Mouse (Mus musculus): ENCODE data around the gene Msrb2.

Gene Msrb2

DNA sequence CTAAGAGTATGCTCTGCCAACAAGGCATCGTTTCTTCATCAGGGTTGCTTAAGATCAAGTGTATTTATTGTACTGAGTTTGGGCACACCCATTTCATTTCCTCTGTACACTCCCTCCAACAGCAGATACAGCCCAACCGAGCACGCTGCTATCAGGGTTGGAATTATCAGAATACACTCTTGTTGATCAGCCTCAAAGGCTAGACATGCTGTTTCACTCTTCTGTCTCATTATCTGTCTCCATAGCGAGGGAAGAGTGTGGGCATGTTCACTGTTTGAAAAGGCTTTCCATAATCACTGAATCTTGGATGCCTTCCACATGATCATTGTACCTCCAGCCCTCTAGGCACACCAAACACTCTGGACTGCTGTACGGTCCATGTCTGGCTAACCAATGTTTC lies 34.2 kb downstream of the Msrb2 start:
- Histone ChIP-seq H3K27me3 (ENCODE audit: insufficient read depth, low read length) (no peaks in the 10 kb centered on the region), H3K9me3 (ENCODE audit: low read length) (0 out of 2 replicates have a peak, but pooled peaks cover 7% of the 10 kb centered on the region), H3K4me3 (replicated peaks; ENCODE audit: low read length) (no peak overlapping the region), H3K4me1 (replicated peaks; ENCODE audit: low read depth, low read length) (no peaks in the 10 kb centered on the region), H3K36me3 (ENCODE audit: insufficient read depth, low read length) (no peaks in the 10 kb centered on the region)
- no peak for TF ChIP-seq NANOG (IDR thresholded peaks at IDR 0.05; ENCODE audit: borderline replicate concordance, low read length)
- no peak for TF ChIP-seq POU5F1 (IDR thresholded peaks at IDR 0.05; ENCODE audit: borderline replicate concordance, low read length)
- no peak for TF ChIP-seq CTCF (conservative IDR thresholded peaks at IDR 0.05; ENCODE audit: low read length)

- H3K4me3 ChIP-seq (replicated peaks; ENCODE audit: low read length), result no peak overlapping the region
- H3K36me3 ChIP-seq (ENCODE audit: insufficient read depth, low read length), result no peaks in the 10 kb centered on the region
- peaks cover 12% of the 10 kb centered on the region for H3K9me3 ChIP-seq (ENCODE audit: low read length)
- TF ChIP-seq POU5F1 (IDR thresholded peaks at IDR 0.05; ENCODE audit: borderline replicate concordance, low read length) (no peak), CTCF (conservative IDR thresholded peaks at IDR 0.05; ENCODE audit: low read length) (no peak), NANOG (IDR thresholded peaks at IDR 0.05; ENCODE audit: borderline replicate concordance, low read length) (no peak)
- H3K4me1 ChIP-seq (replicated peaks; ENCODE audit: low read depth, low read length), result no peaks in the 10 kb centered on the region
- no peaks in the 10 kb centered on the region for H3K27me3 ChIP-seq (ENCODE audit: insufficient read depth, low read length)
Observed at GRCm38 (mm10) chr2:19406531-19406930, 35.3 kb downstream of the Msrb2 start.

- Histone ChIP-seq H3K9me3 (ENCODE audit: low read length) (peaks cover 21% of the 10 kb centered on the region), H3K4me1 (replicated peaks; ENCODE audit: low read depth, low read length) (peaks cover 4% of the 10 kb centered on the region), H3K4me3 (replicated peaks; ENCODE audit: low read length) (0 out of 2 replicates have a peak overlapping the region, but pooled peaks have one; percentile 21), H3K27me3 (ENCODE audit: insufficient read depth, low read length) (peaks cover 15% of the 10 kb centered on the region), H3K36me3 (ENCODE audit: insufficient read depth, low read length) (no peaks in the 10 kb centered on the region)
- TF ChIP-seq CTCF (conservative IDR thresholded peaks at IDR 0.05; ENCODE audit: low read length), result peak; percentile 96
- no peak for TF ChIP-seq POU5F1 (IDR thresholded peaks at IDR 0.05; ENCODE audit: borderline replicate concordance, low read length)
Observed at GRCm38 (mm10) chr2:19414222-19414965, 43.2 kb downstream of the Msrb2 start.

DNA sequence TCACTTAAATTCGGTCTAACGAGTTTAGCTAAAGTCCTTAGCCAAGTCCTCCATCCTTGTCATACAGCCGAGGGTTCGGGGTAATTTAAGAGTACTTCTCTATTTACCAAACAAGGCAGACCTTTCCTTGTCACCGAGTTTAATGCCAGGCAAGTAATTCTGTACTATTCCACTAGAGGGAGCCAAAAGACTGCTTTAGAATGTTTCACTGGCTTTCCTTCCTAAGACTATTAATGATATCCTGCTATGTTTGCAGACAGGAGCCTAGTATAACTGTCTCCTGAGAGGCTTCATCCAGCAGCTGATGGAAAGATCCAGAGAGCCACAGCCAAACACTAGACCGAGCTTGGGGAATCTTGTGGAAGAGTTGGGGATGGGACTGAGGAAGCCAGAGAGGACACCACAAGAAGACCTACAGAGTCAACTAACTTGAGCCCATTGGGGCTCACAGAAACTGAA lies 43.9 kb downstream of the Msrb2 start:
- Histone ChIP-seq H3K9me3 (ENCODE audit: low read length) (peaks cover 24% of the 10 kb centered on the region), H3K36me3 (ENCODE audit: insufficient read depth, low read length) (no peaks in the 10 kb centered on the region), H3K4me1 (replicated peaks; ENCODE audit: low read depth, low read length) (peaks cover 4% of the 10 kb centered on the region), H3K27me3 (ENCODE audit: insufficient read depth, low read length) (peaks cover 15% of the 10 kb centered on the region), H3K4me3 (replicated peaks; ENCODE audit: low read length) (no peak overlapping the region)
- TF ChIP-seq CTCF (conservative IDR thresholded peaks at IDR 0.05; ENCODE audit: low read length) (peak; percentile 91), POU5F1 (IDR thresholded peaks at IDR 0.05; ENCODE audit: borderline replicate concordance, low read length) (no peak)

- H3K4me1 ChIP-seq (replicated peaks; ENCODE audit: low read depth, low read length), result peaks cover 4% of the 10 kb centered on the region
- H3K36me3 ChIP-seq (ENCODE audit: insufficient read depth, low read length), result no peaks in the 10 kb centered on the region
- TF ChIP-seq NANOG (IDR thresholded peaks at IDR 0.05; ENCODE audit: borderline replicate concordance, low read length) (no peak), CTCF (conservative IDR thresholded peaks at IDR 0.05; ENCODE audit: low read length) (no peak), POU5F1 (IDR thresholded peaks at IDR 0.05; ENCODE audit: borderline replicate concordance, low read length) (no peak)
- H3K4me3 ChIP-seq (replicated peaks; ENCODE audit: low read length), result no peak overlapping the region
- H3K27me3 ChIP-seq (ENCODE audit: insufficient read depth, low read length), result peaks cover 15% of the 10 kb centered on the region
- H3K9me3 ChIP-seq (ENCODE audit: low read length), result peaks cover 29% of the 10 kb centered on the region
Observed at GRCm38 (mm10) chr2:19416066-19416465, 44.8 kb downstream of the Msrb2 start.

GRCm38 (mm10) chr2:19419686-19420345 lies 48.6 kb downstream of the Msrb2 start:
- no peak overlapping the region for H3K4me3 ChIP-seq (replicated peaks; ENCODE audit: low read length)
- peaks cover 4% of the 10 kb centered on the region; the same call in 1 of the 2 replicates for H3K4me1 ChIP-seq (replicated peaks; ENCODE audit: low read depth, low read length)
- peaks cover 18% of the 10 kb centered on the region for H3K9me3 ChIP-seq (ENCODE audit: low read length)
- no peaks in the 10 kb centered on the region for H3K36me3 ChIP-seq (ENCODE audit: insufficient read depth, low read length)
- TF ChIP-seq POU5F1 (IDR thresholded peaks at IDR 0.05; ENCODE audit: borderline replicate concordance, low read length), result no peak
- peaks cover 29% of the 10 kb centered on the region for H3K27me3 ChIP-seq (ENCODE audit: insufficient read depth, low read length)

DNA sequence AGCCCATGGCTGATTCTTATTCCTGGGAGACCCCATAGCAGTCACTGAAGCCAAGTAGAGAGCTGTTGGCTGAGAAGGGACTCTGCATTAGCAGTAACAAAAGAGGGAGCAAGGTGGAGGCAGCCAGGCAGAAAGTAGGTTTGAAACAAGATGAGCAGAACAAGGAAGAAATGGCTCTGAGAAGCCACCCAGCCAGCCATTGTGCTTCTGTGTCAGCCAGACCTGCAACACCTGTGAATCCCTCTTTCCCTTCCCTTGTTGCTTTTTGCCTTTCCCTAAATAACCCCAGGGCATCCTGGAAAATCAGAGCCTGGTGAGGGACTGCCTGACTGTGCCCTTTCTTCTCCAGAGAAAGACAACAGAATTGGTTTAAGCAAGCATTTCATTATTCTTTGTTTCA lies 51.0 kb downstream of the Msrb2 start:
- peaks cover 37% of the 10 kb centered on the region for H3K27me3 ChIP-seq (ENCODE audit: insufficient read depth, low read length)
- H3K36me3 ChIP-seq (ENCODE audit: insufficient read depth, low read length), result no peaks in the 10 kb centered on the region
- H3K4me1 ChIP-seq (replicated peaks; ENCODE audit: low read depth, low read length), result 0 out of 2 replicates have a peak, but pooled peaks cover 2% of the 10 kb centered on the region
- TF ChIP-seq CTCF (conservative IDR thresholded peaks at IDR 0.05; ENCODE audit: low read length) (no peak), NANOG (IDR thresholded peaks at IDR 0.05; ENCODE audit: borderline replicate concordance, low read length) (no peak), POU5F1 (IDR thresholded peaks at IDR 0.05; ENCODE audit: borderline replicate concordance, low read length) (no peak)
- peaks cover 18% of the 10 kb centered on the region for H3K9me3 ChIP-seq (ENCODE audit: low read length)
- no peak overlapping the region for H3K4me3 ChIP-seq (replicated peaks; ENCODE audit: low read length)

DNA sequence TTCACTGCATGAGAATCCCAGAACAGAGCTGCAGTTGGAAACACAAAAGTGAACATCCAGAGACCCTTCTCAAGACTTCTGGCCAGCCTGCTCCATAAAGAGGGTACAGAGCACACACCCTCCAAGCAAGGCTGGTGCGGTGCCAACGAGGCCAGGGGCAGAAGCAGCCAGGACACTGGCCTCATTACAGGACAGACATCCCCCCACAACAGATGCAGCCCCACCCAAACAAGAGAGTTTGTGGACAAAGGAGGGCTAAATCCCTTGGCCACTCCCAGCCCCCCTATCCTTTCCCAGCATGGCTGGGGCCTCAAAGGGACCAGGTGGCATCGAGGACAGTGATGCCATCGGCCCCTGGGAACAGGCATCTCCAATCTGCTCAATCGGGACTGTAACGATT lies 51.8 kb downstream of the Msrb2 start:
- Histone ChIP-seq H3K9me3 (ENCODE audit: low read length) (peaks cover 18% of the 10 kb centered on the region), H3K36me3 (ENCODE audit: insufficient read depth, low read length) (no peaks in the 10 kb centered on the region), H3K27me3 (ENCODE audit: insufficient read depth, low read length) (peaks cover 42% of the 10 kb centered on the region), H3K4me3 (replicated peaks; ENCODE audit: low read length) (no peak overlapping the region), H3K4me1 (replicated peaks; ENCODE audit: low read depth, low read length) (0 out of 2 replicates have a peak, but pooled peaks cover 2% of the 10 kb centered on the region)
- TF ChIP-seq CTCF (conservative IDR thresholded peaks at IDR 0.05; ENCODE audit: low read length) (no peak), POU5F1 (IDR thresholded peaks at IDR 0.05; ENCODE audit: borderline replicate concordance, low read length) (no peak), NANOG (IDR thresholded peaks at IDR 0.05; ENCODE audit: borderline replicate concordance, low read length) (no peak)
